Mouse (Mus musculus): Measurements from ENCODE around the gene Rbm12b1.
"Not testable (repeated sequence)": the region's sequence is repeated elsewhere in the genome, so short reads cannot be mapped to it uniquely, and the experiment has no call there.

Gene Rbm12b1

DNA sequence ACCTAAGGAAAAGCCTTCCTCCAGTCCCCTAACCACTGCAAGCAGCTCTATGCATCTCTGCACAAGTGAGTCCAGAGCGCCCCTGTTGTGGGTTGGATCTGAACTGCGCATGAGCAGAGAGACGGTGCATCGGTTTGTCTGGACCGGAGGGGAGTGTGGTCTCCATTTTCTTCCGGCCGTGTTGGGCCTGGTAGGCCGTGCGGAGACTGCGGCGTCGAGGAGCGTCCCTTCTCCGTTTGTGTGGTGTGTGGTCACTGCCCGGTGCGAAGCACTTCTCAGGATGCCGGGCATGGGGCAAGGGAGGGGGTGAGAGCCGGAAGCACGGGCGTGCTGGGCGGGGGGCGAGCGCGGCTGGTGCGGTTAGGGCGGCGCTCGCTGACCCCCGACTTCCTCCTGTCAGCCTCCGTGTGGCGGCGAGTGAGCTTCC lies at the start of gene Rbm12b1:
Gene Rbm12b1, plus strand, starts transcription at position 124 of the 427 bp plus-strand sequence.
- peak; percentile 86 for DNase-seq (ENCODE audit: low spot score)

DNA sequence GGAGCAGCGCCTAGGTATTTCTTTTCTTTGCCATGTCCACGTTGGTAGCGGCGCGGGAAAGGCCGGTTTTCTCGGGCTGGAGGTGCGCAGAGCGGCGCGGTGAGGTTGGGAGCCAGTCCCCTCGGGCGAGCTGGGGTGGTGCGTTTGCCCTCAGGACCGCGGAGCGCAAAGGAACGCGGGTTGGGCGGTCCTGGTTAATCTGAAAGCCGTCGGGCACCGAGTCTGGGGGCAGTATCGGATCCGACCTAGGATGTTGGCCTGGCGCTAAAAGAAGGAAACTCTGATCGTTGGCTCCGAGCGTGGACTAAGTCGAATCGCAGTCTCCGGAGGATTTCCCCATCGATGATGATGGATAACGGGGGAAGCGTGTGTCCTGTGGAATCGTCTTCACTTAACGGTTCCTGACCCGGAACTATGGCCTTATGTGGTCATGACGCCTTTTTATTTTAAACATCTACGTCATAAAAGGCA lies 563 bp downstream of the Rbm12b1 start:
- peak; percentile 6 for DNase-seq (ENCODE audit: low spot score)

DNA sequence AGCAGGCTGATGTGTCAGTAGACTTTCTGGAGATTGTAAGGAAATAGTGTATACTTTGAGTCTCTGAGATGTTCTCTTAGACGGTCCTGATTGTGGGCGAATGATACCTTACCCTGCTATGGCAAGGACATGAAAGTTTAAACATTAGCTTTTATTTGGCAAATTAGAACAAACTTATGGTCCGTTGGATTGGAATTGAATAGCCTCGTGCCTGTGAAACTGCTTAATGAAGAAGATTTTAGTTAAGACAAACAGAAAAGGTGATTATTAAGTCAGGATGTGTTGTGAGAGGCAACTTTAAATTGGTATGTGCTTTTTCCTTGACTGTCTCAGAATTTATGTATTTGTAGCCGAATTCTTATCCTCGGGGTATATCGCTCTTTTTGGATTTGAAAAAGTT lies 1.5 kb downstream of the Rbm12b1 start:
- DNase-seq (ENCODE audit: low spot score): not testable (repeated sequence)

- DNase-seq (ENCODE audit: low spot score): no peak
These were observed 7.6 kb downstream of the Rbm12b1 start for GRCm38 (mm10) chr4:12147660-12148059.

DNA sequence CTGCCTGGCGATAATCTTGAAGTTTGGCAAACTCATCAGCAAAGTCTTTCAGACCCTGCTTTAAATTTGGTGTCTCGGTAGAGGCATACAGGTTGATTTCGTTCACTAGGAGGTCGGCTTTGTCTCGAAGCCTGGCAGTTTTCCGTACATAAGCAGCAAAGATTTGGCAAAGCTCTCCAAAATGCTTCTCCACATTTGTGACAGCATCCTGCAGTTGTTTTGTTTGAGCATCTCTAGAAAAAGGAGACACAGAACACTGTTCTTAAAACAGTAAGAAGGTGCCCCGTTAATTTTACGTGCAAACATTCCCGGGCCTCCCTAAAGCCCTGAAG lies 30.9 kb downstream of the Rbm12b1 start:
- no peak for DNase-seq (ENCODE audit: low spot score)

DNA sequence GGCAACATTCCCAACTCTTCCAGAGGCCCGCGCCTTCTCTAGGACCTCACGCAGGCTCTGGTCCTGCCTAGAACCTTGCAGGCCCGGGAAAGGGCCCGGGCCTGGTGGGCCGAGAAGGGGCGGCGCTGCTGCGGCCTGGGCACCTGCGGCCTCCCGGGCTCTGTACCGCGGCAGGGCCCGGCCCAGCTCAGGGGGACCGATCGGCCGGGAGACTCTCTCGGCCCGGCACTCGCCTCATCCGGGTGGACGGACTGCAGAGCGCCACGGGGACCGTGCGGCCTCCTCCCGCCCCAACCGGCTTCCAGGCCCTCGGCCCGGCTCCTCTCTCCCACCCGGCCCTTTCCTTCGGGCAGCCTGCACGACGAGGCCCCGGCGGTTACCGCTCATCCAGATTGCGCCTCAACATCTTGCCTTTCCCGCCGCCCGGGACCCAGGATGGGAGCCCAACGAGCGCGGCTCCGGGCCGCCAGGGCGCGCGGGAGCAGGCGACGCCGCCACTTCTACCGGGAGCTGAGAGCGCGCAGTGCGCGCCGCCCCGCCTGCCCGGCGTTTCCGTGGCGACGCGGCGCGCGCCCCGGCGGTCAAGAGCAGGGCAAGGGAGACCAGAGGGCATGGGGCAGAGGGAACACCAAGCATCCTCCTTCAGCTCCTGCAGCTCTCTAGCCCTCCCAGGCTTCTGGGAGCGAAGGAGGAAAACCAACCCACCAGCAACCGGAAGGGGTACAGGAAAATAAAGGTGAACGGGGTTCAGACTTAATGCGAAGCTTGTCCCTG lies 31.4 kb downstream of the Rbm12b1 start, which contains the start of gene Fam92a:
Gene Fam92a, minus strand, starts transcription at position 698 of the 774 bp plus-strand sequence.
- peak; percentile 72 for DNase-seq (ENCODE audit: low spot score)

- DNase-seq (ENCODE audit: low spot score): no peak
These were observed 38.9 kb downstream of the Rbm12b1 start for GRCm38 (mm10) chr4:12178992-12179391.

Data from embryo, embryonic 10 days (tissue).